Mouse (Mus musculus) spleen, adult 2 months (tissue): ENCODE results near the gene Fam131a.

ENCODE experiments used
- CTCF ChIP-seq: fragments of 200-500 bp; IDR thresholded peaks from 2 replicates; pipeline ENCODE4 v1.5.1; 2011; ENCODE audit warnings: mild to moderate bottlenecking, inconsistent platforms; ENCODE audit not compliant: insufficient read depth, insufficient read length, insufficient replicate concordance; ENCODE audit errors: extremely low read depth
- POLR2A ChIP-seq: fragments of 200-500 bp; IDR thresholded peaks from 2 replicates; pipeline ENCODE4 v1.6.1; 2011; ENCODE audit warnings: low read depth, low read length, inconsistent platforms

- TF ChIP-seq CTCF, result no peak
- no peak for TF ChIP-seq POLR2A
Observed at GRCm38 (mm10) chr16:20703071-20703470, 10.0 kb downstream of the Fam131a start.
